Mouse (Mus musculus): ENCODE results near the gene Cmtm1.

DNA sequence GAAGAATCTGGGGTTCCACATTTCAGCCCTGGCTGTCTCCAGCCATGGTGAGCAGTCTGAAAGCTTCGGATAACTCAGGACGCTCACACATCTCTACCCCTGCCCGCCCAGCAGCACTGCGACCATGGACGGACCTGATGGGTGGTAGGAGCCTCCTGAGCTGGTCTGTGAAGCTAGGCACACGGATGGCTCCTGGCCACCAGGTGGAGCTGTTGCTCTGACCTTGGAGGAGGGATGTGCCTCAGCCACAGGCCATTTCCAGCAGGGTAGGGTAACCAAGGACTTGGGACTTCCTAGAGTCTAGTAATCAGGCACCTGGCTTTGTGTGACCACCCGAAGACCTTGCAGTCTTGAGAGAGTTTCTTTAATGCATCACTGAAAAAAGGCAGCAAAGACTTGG is 34.0 kb upstream of the Cmtm1 start:
- TF ChIP-seq GATA1 (IDR thresholded peaks at IDR 0.05; ENCODE audit: borderline replicate concordance, low read length) (no peak), FLI1 (IDR thresholded peaks at IDR 0.05; ENCODE audit: low read length) (no peak)
